Mouse (Mus musculus) retina, embryonic 14.5 days (tissue): ENCODE results near the gene Foxs1.

Source experiments
- DNase-seq: peaks from one replicate; pipeline ENCODE4 v3.0.0-alpha.2; 2015; ENCODE audit warnings: low spot score

Foxs1 gene

GRCm38 (mm10) chr2:152928219-152928987 lies 4.6 kb downstream of the Foxs1 start:
- no peak for DNase-seq

DNA sequence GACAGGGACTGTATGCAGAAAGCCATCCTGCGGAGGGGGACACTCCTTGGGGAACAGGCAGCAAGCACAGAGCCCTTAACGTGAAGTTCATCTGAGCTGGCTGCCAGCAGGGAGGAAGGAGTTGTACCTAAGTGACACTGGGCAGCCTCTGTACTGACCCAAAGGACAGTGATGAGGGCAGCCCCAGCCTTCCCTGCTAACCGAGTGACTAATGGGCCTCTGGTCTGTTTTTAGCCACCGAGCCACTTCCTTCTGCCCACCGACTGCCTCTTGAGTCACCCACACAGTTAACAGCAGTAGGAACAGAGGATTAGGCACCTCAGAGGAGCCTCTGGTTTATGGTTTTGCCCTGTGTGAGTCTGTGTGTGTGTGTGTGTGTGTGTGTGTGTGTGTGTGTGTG lies 5.6 kb downstream of the Foxs1 start:
- DNase-seq, result no peak

DNA sequence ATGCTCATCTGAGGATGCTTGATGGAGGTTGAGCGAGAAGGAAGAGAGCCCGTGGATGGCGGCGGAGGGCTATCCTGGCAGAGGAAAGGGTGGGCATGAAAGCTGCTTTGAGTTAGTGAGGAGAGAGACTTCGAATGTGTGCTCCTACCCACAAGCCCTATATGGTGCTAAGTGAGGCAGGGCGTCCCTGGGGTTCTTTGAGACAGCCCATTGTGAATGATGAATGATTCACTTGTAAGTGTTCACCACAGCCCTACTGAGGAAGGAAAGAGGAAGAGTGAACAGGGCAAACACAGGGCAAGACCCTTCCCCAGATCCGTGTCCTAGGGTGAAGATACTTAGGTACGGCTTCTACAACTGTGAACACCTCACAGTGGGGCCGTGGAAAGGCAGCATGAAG lies 6.1 kb downstream of the Foxs1 start:
- no peak for DNase-seq

DNA sequence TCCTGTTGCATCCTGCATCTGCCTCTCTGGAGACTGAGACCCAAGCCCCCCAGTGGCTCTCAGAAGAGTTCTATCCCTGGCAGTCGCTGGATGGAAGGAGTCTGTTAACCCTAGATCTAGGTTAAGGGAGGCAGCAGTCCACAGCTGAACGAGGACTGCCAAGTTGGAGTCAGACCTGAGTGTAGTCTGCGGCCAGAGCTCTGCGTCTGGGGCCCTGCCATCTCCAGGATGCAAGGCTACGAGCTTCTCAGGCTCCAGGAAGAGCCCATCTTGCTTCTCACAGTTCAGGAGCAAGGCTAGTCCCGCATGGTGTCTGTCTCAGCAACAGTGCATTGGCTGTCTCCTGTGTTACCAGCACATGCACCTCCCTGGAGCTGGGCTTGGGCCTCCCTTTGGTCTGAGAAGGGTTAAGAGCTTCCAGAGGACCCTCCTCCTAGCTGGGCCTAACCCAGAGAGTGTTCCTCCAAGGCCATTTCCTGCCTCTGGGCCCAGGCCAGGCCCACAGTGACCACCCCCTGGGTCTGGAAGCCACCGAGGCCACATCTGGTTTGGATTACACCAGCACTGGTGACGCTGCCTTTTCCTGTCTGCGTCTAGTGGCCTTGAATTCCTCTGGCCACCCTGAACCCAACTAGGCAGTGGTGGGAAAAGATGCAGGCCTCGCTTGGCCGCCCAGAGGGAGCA lies 7.7 kb downstream of the Foxs1 start:
- no peak for DNase-seq

- no peak for DNase-seq
Measured at GRCm38 (mm10) chr2:152924543-152924942, 8.5 kb downstream of the Foxs1 start.

DNA sequence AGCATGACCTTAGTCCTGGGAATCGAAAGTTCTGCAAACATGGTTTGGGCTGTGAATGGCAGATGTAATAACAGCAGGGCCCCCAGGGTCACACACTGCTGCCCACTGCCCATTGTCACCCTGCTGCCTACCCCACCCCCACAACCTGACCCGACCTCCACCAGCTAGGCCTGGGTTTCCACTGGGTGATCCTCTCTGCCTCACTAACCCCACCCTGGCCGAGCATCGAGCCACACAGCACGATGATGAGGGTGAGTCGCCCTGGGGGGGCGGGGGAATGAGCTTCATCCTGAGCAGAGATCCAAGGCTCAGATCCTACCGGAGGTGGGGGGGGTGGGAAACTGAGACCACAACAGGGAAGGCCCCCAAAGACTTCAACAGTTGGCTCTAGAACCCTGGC lies 8.9 kb downstream of the Foxs1 start:
- DNase-seq, result no peak

- DNase-seq, result peak; percentile 32
Measured at GRCm38 (mm10) chr2:152923621-152924020, 9.4 kb downstream of the Foxs1 start.

DNA sequence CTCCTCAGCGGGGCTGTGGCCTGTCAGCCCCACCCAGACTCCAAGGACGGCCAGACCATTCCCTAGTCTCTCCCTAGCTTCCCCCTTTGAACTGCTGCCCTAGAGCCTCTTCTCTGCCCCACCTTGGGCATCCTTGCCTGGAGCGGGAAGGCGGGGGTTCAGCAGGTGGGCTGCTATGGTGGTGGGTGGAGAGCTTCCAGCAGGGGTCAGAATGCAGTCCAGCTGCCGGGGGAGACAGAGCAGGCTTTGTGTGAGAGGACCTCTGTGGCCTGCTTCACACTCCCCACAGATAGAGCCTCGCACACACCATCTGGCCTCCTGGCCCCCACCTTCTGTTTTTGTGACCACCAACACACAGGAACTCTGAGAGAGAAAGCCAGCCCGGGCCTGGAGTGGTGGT lies 10.6 kb downstream of the Foxs1 start:
- peak; percentile 41 for DNase-seq

- DNase-seq, result no peak
Measured at GRCm38 (mm10) chr2:152917671-152918070, 15.3 kb downstream of the Foxs1 start.

- no peak for DNase-seq
Measured at GRCm38 (mm10) chr2:152916111-152916510, 16.9 kb downstream of the Foxs1 start.

DNA sequence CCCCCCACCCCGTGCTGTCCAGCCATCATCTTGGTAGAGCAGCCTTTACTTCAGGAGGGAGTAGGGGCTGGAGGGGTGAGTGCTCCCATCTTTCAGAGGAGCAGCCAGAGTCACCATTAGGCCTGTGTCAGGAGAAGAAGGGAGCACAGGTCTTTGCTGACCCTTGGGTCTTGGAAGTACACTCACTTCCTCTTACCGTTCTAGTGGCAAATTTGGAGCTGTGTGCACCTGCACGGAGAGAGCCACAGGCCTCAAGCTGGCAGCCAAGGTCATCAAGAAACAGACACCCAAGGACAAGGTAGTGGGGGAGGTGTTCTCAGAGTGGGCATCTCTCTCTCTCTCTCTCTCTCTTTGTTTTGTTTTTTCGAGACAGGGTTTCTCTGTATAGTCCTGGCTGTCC lies 17.6 kb downstream of the Foxs1 start:
- DNase-seq, result no peak

DNA sequence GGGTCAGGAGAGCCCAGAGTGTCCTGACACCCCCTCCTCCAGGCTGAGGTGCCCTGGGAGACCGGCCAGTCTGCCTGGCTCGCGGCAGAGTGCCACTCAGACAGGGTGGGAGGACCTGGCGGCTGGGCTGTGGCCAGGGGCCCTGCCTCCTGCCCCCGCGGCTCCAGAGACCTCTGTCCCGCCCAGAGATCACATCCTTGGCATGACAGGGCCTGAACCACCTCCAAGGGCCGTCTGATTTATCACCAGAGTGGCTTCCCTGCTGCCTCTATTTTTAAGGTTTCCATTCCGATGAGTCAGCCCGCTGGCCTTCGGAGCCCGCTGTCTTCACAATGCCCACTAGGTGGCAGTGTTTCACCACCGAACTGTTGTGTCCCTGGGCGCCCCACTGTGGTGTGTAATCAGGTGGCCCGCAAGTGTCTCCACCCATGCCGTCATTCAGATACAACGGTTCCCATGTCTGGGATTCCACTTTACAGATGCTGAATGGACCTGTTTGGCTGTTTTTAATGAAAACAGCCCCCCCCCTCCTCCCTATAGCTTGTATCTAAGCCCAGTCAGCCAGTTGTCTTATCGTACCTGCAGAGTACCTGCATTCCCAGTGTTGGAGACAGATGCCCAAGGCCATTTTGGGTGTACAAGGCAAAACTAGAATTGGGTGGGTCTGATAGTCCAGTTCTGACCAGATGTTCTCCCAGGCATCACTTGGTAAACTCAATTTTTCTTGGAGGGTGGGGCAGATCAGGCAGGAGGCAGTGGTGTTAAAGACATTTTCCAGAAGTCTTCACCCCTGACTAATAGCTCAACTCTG lies 18.5 kb downstream of the Foxs1 start:
- DNase-seq, result peak; percentile 96

- DNase-seq, result no peak
Measured at GRCm38 (mm10) chr2:152913471-152913870, 19.5 kb downstream of the Foxs1 start.

- no peak for DNase-seq
Measured at GRCm38 (mm10) chr2:152911432-152911831, 21.6 kb downstream of the Foxs1 start.

DNA sequence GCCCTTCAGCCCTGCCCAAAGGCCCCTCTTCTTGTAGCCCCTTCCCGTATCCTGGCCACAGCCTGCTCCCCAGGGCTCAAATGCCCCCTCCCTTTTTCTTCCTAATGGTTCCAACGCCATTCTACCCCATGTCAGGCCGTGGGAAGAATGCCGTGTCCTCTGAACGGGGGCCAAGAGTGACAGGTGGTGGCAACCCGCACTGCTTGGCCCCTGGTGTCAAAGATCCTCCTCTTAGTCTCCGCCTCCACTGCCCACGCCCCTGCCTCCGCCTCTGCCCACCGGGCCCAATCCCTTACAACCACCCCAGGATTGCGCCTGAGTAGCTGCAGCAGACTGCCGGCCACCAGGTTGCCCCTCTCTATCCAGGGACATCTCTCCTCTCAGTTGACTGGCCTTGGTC lies 22.0 kb downstream of the Foxs1 start, which contains the start of gene Mylk2:
TSS of gene Mylk2 (plus strand) at position 322 of the 400 bp plus-strand sequence.
- DNase-seq, result no peak

GRCm38 (mm10) chr2:152909848-152910247 lies 23.2 kb downstream of the Foxs1 start:
- DNase-seq, result no peak

DNA sequence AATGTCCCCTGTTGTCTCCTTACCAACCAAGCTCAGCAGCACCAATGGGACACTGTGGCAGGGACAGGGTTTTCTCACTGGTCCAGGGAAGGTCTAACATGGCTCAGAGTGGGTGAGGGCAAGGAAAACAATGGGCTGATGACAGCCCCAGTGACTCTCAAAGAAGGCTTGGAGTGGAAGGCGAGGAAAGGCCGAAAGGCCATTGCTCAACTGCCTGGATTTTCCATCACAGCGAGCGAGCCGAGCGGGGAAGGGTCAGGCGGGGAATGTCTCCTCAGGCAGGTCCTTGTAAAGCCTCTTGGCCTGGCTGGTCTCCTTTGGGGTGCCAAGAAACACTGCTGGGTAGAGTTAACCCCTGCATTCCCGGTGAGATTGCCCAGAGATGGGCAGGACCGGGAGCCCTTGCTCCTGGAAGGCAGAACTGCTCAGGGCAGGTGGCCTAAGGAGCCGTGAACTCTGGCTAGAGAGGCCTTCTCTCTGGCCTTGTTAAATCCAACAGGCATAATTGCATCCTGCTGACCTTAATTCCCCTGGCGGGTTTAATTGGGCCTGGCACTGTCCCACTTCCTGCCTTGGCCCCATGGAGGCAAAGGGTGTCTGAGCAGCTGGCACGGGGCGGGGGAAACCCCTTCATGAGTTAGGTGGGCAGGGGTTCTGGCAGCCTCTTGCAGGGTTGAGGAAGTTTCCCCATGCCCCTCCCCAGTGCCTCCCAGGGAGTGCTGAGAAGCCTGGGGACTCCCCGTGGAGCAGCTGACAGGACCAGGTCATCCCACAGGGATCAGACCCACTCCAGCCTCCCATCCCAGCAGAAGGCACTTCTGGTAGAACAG lies 25.7 kb downstream of the Foxs1 start:
- peak; percentile 69 for DNase-seq

- DNase-seq, result no peak
Measured at GRCm38 (mm10) chr2:152906274-152907037, 26.6 kb downstream of the Foxs1 start.

DNA sequence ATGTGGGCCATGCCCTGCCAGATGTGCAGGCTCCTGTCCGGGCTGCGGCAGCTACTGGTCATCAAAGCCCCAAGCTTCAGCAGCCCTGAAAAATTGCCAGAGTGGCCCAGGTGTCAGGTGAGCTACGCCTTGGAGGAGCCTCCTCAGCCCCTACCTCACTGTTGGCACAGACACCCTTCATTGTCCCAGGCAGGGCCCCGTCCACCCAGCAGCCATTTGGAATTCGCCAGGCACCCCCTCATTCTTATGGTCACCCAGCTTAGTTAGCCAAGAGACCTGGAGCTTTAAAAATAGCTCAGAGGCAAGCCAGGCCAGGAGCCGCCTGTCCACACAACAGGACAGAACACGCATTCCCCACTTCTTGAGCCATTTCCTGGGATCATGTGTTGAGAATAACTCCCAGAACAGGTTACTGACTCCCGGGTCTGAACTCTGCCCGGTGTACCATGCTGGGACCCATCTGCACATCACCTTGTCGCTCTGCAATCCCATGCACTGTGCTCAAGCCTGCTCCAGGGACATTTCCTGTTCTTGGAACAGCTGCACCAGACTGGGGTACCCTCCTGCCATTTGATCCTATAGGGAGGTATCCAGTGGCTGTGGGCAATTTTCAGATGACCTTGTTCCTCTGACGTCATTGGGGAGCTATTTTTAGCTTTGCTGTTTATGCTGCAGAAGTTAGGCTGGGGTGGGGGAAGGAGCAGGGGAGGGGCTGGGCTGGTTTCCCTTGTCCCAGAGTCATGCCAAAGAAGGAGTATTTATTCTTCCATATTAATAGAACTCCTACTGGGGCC lies 27.8 kb downstream of the Foxs1 start:
- DNase-seq, result no peak

DNA sequence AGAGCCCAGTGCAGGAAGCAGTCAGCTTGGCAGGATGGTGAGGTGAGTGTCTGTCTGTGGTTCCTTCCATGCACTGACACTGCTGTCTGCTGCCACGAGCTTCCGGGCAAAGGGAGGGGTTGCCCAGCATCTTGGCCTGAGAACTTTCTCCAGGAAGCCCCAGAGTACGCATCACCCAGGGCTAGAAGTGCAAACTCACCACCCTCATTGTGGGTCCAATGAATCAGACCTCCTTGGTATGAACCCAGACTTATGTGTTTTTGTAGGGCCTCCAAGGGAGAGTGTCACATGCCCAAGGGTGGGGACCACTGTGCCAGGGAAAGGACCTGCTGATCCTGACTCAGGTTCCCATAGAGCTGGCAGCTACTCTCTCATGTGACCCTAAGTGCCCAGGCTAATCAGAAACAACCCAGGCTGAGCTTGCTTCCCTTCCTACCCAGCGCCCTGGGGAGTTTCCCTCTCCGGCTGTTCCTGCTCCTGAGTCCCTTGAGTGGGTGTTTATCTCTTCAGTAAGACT lies 28.8 kb downstream of the Foxs1 start:
- no peak for DNase-seq
